In the genomic region with DNA sequence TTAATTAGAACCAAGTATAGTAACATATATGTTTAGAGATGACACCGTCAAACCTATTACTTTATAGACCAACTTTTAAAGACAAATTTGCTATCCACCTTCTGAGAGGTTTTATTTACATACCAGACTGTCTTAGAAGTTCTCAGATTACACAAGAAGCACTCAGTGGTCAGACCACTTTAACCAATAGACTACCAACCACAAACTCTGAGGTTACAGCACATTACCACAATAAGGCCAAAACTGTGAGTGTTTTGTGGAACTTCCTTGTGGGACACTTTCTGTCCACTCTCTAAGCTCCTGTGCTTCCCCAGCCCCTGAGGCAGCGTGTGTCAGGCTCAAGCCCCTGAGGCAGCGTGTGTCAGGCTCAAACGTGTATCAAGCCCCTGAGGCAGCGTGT, we compare ENCODE assay signal across 21 mouse cellular contexts. TPM values are rescaled to one million over a fixed set of nuclear protein-coding genes. Genes with fewer than 3 reads are reported as not detected.
"Had no signal": no experiment of that assay in that cellular context is flagged by ENCODE, and none has a peak within 500 bp of the region (broad histone marks: within the 10 kb centered on the region; RNA-seq: fewer than 3 reads in every experiment).

No protein-coding gene starts in this region.

- ATAC-seq: hindbrain, postnatal 0 days; intestine, embryonic 16.5 days had no signal

- DNase-seq: gastrocnemius, postnatal 14 days; gastrocnemius, postnatal 36 days; heart, adult 18-20 months; heart, postnatal 10 days; heart, postnatal 4 days; kidney, adult 11 months; kidney, adult 2 months; kidney, adult 9 months; kidney, postnatal 14 days; kidney, postnatal 36 days; liver had no signal

RNA-seq across cellular contexts. Expression of a gene that starts 24.6 kb away (rescaled TPM):
- total RNA-seq: gastrocnemius, adult 18-20 months; gastrocnemius, adult 8-10 months; gastrocnemius, postnatal 14 days; gastrocnemius, postnatal 36 days; heart, adult 18-20 months; heart, postnatal 10 days; heart, postnatal 4 days; layer of hippocampus, adult 2 months; layer of hippocampus, postnatal 10 days; layer of hippocampus, postnatal 25 days; left cerebral cortex, adult 2 months; left cerebral cortex, postnatal 14 days; left cerebral cortex, postnatal 36 days had no signal
